Mouse (Mus musculus): ENCODE measurements around the gene Bag6.

Bag6 gene

GRCm38 (mm10) chr17:35147922-35148639 lies 13.1 kb downstream of the Bag6 start:
- no peak for DNase-seq

- no peak for DNase-seq
These were observed 17.1 kb downstream of the Bag6 start for GRCm38 (mm10) chr17:35152121-35152520.

- DNase-seq, result no peak
These were observed 18.1 kb downstream of the Bag6 start for GRCm38 (mm10) chr17:35153077-35153476.

GRCm38 (mm10) chr17:35153931-35154330 lies 19.0 kb downstream of the Bag6 start:
- DNase-seq, result no peak

GRCm38 (mm10) chr17:35154616-35155015 lies 19.6 kb downstream of the Bag6 start:
- DNase-seq, result no peak

GRCm38 (mm10) chr17:35155451-35155850 lies 20.5 kb downstream of the Bag6 start:
- DNase-seq, result no peak

- DNase-seq, result no peak
These were observed 21.7 kb downstream of the Bag6 start for GRCm38 (mm10) chr17:35156461-35157200.

- DNase-seq, result peak; percentile 12
These were observed 22.3 kb downstream of the Bag6 start for GRCm38 (mm10) chr17:35157254-35157653.

GRCm38 (mm10) chr17:35157661-35158175 lies 22.7 kb downstream of the Bag6 start:
- DNase-seq, result no peak

- no peak for DNase-seq
These were observed 24.0 kb downstream of the Bag6 start for GRCm38 (mm10) chr17:35158850-35159593.

GRCm38 (mm10) chr17:35159638-35160037 lies 24.7 kb downstream of the Bag6 start:
- no peak for DNase-seq

- no peak for DNase-seq
These were observed 26.4 kb downstream of the Bag6 start for GRCm38 (mm10) chr17:35161421-35161820.

GRCm38 (mm10) chr17:35162121-35162520 lies 27.1 kb downstream of the Bag6 start:
- no peak for DNase-seq

GRCm38 (mm10) chr17:35162730-35163129 lies 27.8 kb downstream of the Bag6 start:
- DNase-seq, result peak; percentile 60

- DNase-seq, result peak; percentile 52
These were observed 28.5 kb downstream of the Bag6 start for GRCm38 (mm10) chr17:35163326-35164081.

- no peak for DNase-seq
These were observed 29.2 kb downstream of the Bag6 start for GRCm38 (mm10) chr17:35164218-35164567.

- peak; percentile 100 for DNase-seq
These were observed 29.8 kb downstream of the Bag6 start, which contains the start of gene Prrc2a for GRCm38 (mm10) chr17:35164568-35165450. TSS of gene Prrc2a (minus strand) at chr17:35164897.

GRCm38 (mm10) chr17:35165451-35166155 lies 30.6 kb downstream of the Bag6 start:
- no peak for DNase-seq

GRCm38 (mm10) chr17:35166352-35167035 lies 31.5 kb downstream of the Bag6 start:
- peak; percentile 77 for DNase-seq

- no peak for DNase-seq
These were observed 32.8 kb downstream of the Bag6 start for GRCm38 (mm10) chr17:35167794-35168193.

Measured in cerebellum, adult 11-12 months (tissue).